Mouse (Mus musculus) intestine, embryonic 14.5 days (tissue): ENCODE data around the gene Trp53. TPM values are rescaled to one million over a fixed set of nuclear protein-coding genes. Genes with fewer than 3 reads are reported as not detected.

Source experiments
- ATAC-seq: fragments of 200-750 bp; cut with Nextera tagmentation; replicated peaks from 2 replicates; pipeline ENCODE4 v1.8.0; 2017; ENCODE audit warnings: low read depth, moderate number of reproducible peaks, moderate TSS enrichment, moderate library complexity; ENCODE audit not compliant: low FRiP score, low TSS enrichment
- DNase-seq: peaks from one replicate; pipeline ENCODE4 v3.0.0-alpha.2; 2018; ENCODE audit warnings: low spot score
- H3K27ac ChIP-seq: fragments of 300-500 bp; sonication (generic); 2 replicates; pipeline ENCODE4 v1.5.1; 2014; ENCODE audit warnings: low read depth, mild to moderate bottlenecking, control low read depth
- H3K27me3 ChIP-seq: fragments of 300-500 bp; sonication (generic); replicated peaks from 2 replicates; pipeline ENCODE4 v1.6.1; 2014; ENCODE audit warnings: low read length, control low read depth; ENCODE audit not compliant: control insufficient read depth, insufficient read depth
- H3K36me3 ChIP-seq: fragments of 300-500 bp; sonication (generic); 2 replicates; pipeline ENCODE4 v1.6.1; 2014; ENCODE audit warnings: low read length, control low read depth; ENCODE audit not compliant: control insufficient read depth, insufficient read depth
- H3K4me1 ChIP-seq: fragments of 300-500 bp; sonication (generic); replicated peaks from 2 replicates; pipeline ENCODE4 v1.6.1; 2014; ENCODE audit warnings: low read length, control low read depth, mixed read lengths; ENCODE audit not compliant: control insufficient read depth, insufficient read depth
- H3K4me2 ChIP-seq: fragments of 300-500 bp; sonication (generic); 2 replicates; pipeline ENCODE4 v1.6.1; 2014; ENCODE audit warnings: low read length
- H3K4me3 ChIP-seq: fragments of 300-500 bp; sonication (generic); 2 replicates; pipeline ENCODE4 v1.5.1; 2014; ENCODE audit warnings: low read depth, low read length, control low read depth, mixed read lengths
- H3K9ac ChIP-seq: fragments of 300-500 bp; sonication (generic); 2 replicates; pipeline ENCODE4 v1.6.1; 2014; ENCODE audit warnings: mild to moderate bottlenecking, low read length
- H3K9me3 ChIP-seq: fragments of 300-500 bp; sonication (generic); 2 replicates; pipeline ENCODE4 v1.6.1; 2016; ENCODE audit warnings: low read length, control low read depth; ENCODE audit not compliant: control insufficient read depth
- WGBS: fragments of 180-500 bp; shearing (Covaris S2); extraction: QIAGEN DNeasy Blood & Tissue Kit; methylation state at CpG from one replicate; pipeline ENCODE4 v1.1.7; 2014; 5-methylcytosine and 5-hydroxymethylcytosine counted together
- polyA plus RNA-seq: library from polyadenylated mRNA; unstranded; fragments of >200 nt; fragmentation: Nextera tagmentation; extraction: Ambion mirVana; gene quantifications from 2 replicates; pipeline ENCODE4 v1.2.1, GENCODE M21; 2014

Trp53 gene
- polyA plus RNA-seq, 1 experiment from 2014 or later = 176 TPM

GRCm38 (mm10) chr11:69558756-69559155 lies 21.4 kb upstream of the Trp53 start:
- Histone ChIP-seq H3K27ac (no peak overlapping the region), H3K4me1 (peaks cover 19% of the 10 kb centered on the region), H3K27me3 (no peaks in the 10 kb centered on the region; the same call in 1 of the 2 replicates), H3K4me2 (peak overlapping the region; percentile 98), H3K9me3 (no peaks in the 10 kb centered on the region), H3K9ac (no peak overlapping the region), H3K36me3 (peaks cover 22% of the 10 kb centered on the region), H3K4me3 (peak overlapping the region; percentile 64; the same call in 1 of the 2 replicates)
- no peak for DNase-seq
- ATAC-seq = no peak
- WGBS = 21% methylated on average over 6 of the region's 6 CpGs

GRCm38 (mm10) chr11:69559183-69559582 lies 21.0 kb upstream of the Trp53 start:
- ATAC-seq (no peak), DNase-seq (no peak)
- H3K4me2 ChIP-seq = peak overlapping the region; percentile 98
- peaks cover 22% of the 10 kb centered on the region for H3K36me3 ChIP-seq
- no peak overlapping the region for H3K27ac ChIP-seq
- H3K4me1 ChIP-seq = peaks cover 19% of the 10 kb centered on the region
- WGBS = 10% methylated on average over 5 of the region's 5 CpGs
- H3K9ac ChIP-seq = peak overlapping the region; percentile 70
- H3K9me3 ChIP-seq = no peaks in the 10 kb centered on the region
- H3K4me3 ChIP-seq = peak overlapping the region; percentile 64
- H3K27me3 ChIP-seq = no peaks in the 10 kb centered on the region; the same call in 1 of the 2 replicates

- DNase-seq = peak; percentile 74
- peak within 1 kb of the TSS; percentile 98 for H3K4me2 ChIP-seq
- H3K4me1 ChIP-seq = peaks cover 19% of the 10 kb centered on the region
- ATAC-seq = peak; percentile 65; the same call in 1 of the 2 replicates
- H3K9ac ChIP-seq = peak within 1 kb of the TSS; percentile 70
- peaks cover 26% of the 10 kb centered on the region for H3K36me3 ChIP-seq
- H3K4me3 ChIP-seq = peak within 1 kb of the TSS; percentile 64
- H3K27me3 ChIP-seq = no peaks in the 10 kb centered on the region; the same call in 1 of the 2 replicates
- WGBS = under 1% methylated on average over 51 of the region's 59 CpGs
- H3K9me3 ChIP-seq = no peaks in the 10 kb centered on the region
- no peak within 1 kb of the TSS for H3K27ac ChIP-seq
Measured at GRCm38 (mm10) chr11:69559851-69560765, 20.1 kb upstream of the Trp53 start, which contains the start of gene Efnb3. TSS of gene Efnb3 (minus strand) at chr11:69560205.

GRCm38 (mm10) chr11:69560896-69561854 lies 19.0 kb upstream of the Trp53 start:
- Histone ChIP-seq H3K9ac (no peak overlapping the region), H3K4me2 (peak overlapping the region; percentile 98), H3K4me3 (no peak overlapping the region), H3K36me3 (peaks cover 34% of the 10 kb centered on the region), H3K4me1 (peaks cover 19% of the 10 kb centered on the region), H3K27ac (no peak overlapping the region), H3K9me3 (no peaks in the 10 kb centered on the region), H3K27me3 (no peaks in the 10 kb centered on the region; the same call in 1 of the 2 replicates)
- WGBS = 29% methylated on average over 16 of the region's 16 CpGs
- DNase-seq (no peak), ATAC-seq (no peak)

- DNase-seq (no peak), ATAC-seq (no peak)
- no peak overlapping the region for H3K9ac ChIP-seq
- 49% methylated on average over 13 of the region's 13 CpGs for WGBS
- peaks cover 43% of the 10 kb centered on the region for H3K36me3 ChIP-seq
- peaks cover 19% of the 10 kb centered on the region for H3K4me1 ChIP-seq
- no peak overlapping the region for H3K27ac ChIP-seq
- H3K27me3 ChIP-seq = no peaks in the 10 kb centered on the region
- no peak overlapping the region for H3K4me3 ChIP-seq
- H3K4me2 ChIP-seq = no peak overlapping the region
- H3K9me3 ChIP-seq = no peaks in the 10 kb centered on the region
Measured at GRCm38 (mm10) chr11:69563373-69563772, 16.8 kb upstream of the Trp53 start.

DNA sequence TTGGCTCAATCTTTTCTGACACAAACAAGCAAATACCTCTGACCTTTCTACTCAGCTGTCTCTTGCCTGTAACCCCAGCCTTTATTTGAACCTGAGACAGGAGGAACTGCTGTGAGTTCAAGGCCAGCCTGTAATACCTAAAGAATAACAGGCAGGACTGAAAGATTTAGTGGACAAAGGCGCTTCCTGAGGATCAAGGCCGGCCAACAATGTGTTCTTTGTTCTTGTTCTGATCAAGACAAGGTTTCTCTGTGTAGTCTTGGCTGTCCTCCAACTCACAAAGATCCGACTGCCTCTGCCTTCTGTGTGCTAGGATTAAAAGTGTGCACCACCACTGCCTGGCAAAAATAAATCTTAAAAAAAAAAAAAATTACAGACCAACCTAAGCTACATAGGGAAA lies 15.8 kb upstream of the Trp53 start:
- no peak for DNase-seq
- H3K27ac ChIP-seq = no peak overlapping the region
- no peak overlapping the region for H3K4me3 ChIP-seq
- no peak overlapping the region for H3K9ac ChIP-seq
- no peak overlapping the region for H3K4me2 ChIP-seq
- 63% methylated on average over 3 of the region's 3 CpGs for WGBS
- peaks cover 43% of the 10 kb centered on the region for H3K36me3 ChIP-seq
- no peak for ATAC-seq
- H3K27me3 ChIP-seq = no peaks in the 10 kb centered on the region
- H3K4me1 ChIP-seq = peaks cover 10% of the 10 kb centered on the region; the same call in 1 of the 2 replicates
- H3K9me3 ChIP-seq = no peaks in the 10 kb centered on the region

- ATAC-seq (no peak), DNase-seq (no peak)
- Histone ChIP-seq H3K27ac (no peak overlapping the region), H3K9ac (no peak overlapping the region), H3K36me3 (peaks cover 49% of the 10 kb centered on the region), H3K4me3 (no peak overlapping the region), H3K9me3 (no peaks in the 10 kb centered on the region), H3K4me1 (peaks cover 7% of the 10 kb centered on the region; the same call in 1 of the 2 replicates), H3K4me2 (no peak overlapping the region), H3K27me3 (no peaks in the 10 kb centered on the region)
- WGBS = 62% methylated on average over 8 of the region's 8 CpGs
Measured at GRCm38 (mm10) chr11:69565131-69565530, 15.0 kb upstream of the Trp53 start.

GRCm38 (mm10) chr11:69575220-69575619 lies 4.9 kb upstream of the Trp53 start:
- peaks cover 16% of the 10 kb centered on the region for H3K4me1 ChIP-seq
- H3K4me3 ChIP-seq = no peak overlapping the region
- no peak for DNase-seq
- 63% methylated on average over 3 of the region's 3 CpGs for WGBS
- no peaks in the 10 kb centered on the region for H3K9me3 ChIP-seq
- ATAC-seq = no peak
- no peak overlapping the region for H3K27ac ChIP-seq
- H3K9ac ChIP-seq = no peak overlapping the region
- no peak overlapping the region for H3K4me2 ChIP-seq
- H3K36me3 ChIP-seq = peaks cover 28% of the 10 kb centered on the region
- H3K27me3 ChIP-seq = no peaks in the 10 kb centered on the region
